Mouse (Mus musculus): Measurements from ENCODE around the gene Tecr. TPM values are rescaled to one million over a fixed set of nuclear protein-coding genes. Genes with fewer than 3 reads are reported as not detected.
"Not testable (repeated sequence)": the region's sequence is repeated elsewhere in the genome, so short reads cannot be mapped to it uniquely, and the experiment has no call there.

The Tecr gene
- total RNA-seq, 2 experiments from 2014 or later, result 318 to 466 TPM

GRCm38 (mm10) chr8:83588886-83589285 is 18.9 kb downstream of the Tecr start:
- no peak for ATAC-seq (replicated peaks; ENCODE audit: low FRiP score, low TSS enrichment, poor library complexity, severe bottlenecking)

GRCm38 (mm10) chr8:83587644-83588043 is 20.1 kb downstream of the Tecr start:
- ATAC-seq (replicated peaks; ENCODE audit: low FRiP score, low TSS enrichment, poor library complexity, severe bottlenecking), result no peak

GRCm38 (mm10) chr8:83585333-83585732 is 22.4 kb downstream of the Tecr start:
- ATAC-seq (replicated peaks; ENCODE audit: low FRiP score, low TSS enrichment, poor library complexity, severe bottlenecking), result no peak

DNA sequence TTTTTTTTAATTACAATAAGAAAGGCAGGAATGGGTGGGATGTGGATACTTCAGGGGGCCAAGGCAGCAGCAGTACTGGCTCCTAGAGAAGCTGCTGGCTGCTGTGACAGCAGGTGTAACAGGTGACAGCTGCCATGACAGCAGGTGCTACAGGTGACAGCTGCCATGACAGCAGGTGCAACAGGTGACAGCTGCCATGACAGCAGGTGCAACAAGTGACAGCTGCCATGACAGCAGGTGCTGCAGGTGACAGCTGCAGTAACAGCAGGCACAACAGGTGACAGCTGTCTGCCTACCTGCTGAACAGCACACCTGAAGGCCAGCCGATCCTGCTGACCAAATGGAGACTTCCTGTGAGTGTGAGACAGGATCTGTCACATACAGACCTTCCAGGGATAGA is 23.0 kb downstream of the Tecr start:
- ATAC-seq (replicated peaks; ENCODE audit: low FRiP score, low TSS enrichment, poor library complexity, severe bottlenecking), result no peak

DNA sequence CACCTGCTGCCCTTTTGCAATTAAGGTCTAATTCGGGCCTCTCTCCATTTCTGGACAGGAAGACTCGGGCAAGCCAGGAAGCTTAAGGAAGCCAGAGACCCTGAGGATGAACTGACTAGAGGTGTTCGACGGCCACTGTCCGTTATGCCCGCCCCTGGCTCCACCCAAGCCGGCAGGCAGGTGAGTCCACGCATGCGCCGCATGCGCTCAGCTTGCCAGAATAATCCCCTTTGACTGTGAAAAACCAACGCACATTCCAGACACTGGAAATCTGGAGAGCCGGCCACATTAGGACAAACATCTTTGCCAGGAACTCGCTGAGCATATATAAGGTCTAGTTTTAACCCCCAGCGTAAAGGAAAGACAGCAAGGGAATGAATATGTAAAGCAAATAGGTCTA is 24.5 kb downstream of the Tecr start:
- no peak for ATAC-seq (replicated peaks; ENCODE audit: low FRiP score, low TSS enrichment, poor library complexity, severe bottlenecking)

- ATAC-seq (replicated peaks; ENCODE audit: low FRiP score, low TSS enrichment, poor library complexity, severe bottlenecking), result no peak
Measured at GRCm38 (mm10) chr8:83582226-83582625, 25.5 kb downstream of the Tecr start.

GRCm38 (mm10) chr8:83580826-83581225 is 26.9 kb downstream of the Tecr start:
- no peak for ATAC-seq (replicated peaks; ENCODE audit: low FRiP score, low TSS enrichment, poor library complexity, severe bottlenecking)

DNA sequence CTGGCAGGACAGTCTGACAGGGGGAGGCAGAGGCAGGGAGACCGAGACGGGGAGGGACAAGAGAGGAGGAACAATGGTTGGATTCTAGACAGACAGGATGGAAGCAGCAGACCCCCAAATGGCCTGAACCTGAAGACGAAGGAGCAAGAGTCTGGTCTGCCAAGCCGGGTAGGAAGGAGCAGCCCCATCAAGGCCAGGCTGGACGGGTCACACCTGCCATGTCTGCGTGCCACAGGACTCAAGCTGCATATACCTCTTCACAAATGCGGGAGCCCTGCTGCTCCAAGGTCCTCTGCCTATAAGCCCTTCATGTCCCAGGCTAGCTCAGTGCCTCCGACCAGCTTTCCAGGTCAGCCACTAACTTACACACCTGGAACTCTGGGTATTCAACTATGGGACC is 28.1 kb downstream of the Tecr start:
- no peak for ATAC-seq (replicated peaks; ENCODE audit: low FRiP score, low TSS enrichment, poor library complexity, severe bottlenecking)

GRCm38 (mm10) chr8:83578131-83579055 is 29.4 kb downstream of the Tecr start:
- ATAC-seq (replicated peaks; ENCODE audit: low FRiP score, low TSS enrichment, poor library complexity, severe bottlenecking), result no peak

DNA sequence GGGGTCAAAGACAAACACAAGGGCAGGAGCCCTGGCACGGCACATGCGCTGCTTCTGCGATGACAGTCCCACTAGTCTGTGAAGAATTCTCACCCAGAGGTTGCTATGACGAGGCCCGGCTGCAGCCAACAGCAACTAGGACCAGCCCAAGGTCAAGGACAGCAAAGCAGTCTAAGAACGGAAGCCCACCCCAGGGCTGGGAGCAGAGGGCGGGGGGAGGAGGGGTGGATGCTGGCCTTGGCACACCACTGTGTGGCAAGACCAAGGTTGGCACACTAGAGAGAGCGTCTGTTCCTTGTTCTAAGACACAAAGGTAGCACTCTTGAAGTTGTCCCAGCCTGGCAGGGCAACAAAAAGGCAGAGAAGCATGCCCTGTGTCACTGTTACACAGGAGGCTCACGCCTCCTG is 30.4 kb downstream of the Tecr start:
- ATAC-seq (replicated peaks; ENCODE audit: low FRiP score, low TSS enrichment, poor library complexity, severe bottlenecking), result no peak

DNA sequence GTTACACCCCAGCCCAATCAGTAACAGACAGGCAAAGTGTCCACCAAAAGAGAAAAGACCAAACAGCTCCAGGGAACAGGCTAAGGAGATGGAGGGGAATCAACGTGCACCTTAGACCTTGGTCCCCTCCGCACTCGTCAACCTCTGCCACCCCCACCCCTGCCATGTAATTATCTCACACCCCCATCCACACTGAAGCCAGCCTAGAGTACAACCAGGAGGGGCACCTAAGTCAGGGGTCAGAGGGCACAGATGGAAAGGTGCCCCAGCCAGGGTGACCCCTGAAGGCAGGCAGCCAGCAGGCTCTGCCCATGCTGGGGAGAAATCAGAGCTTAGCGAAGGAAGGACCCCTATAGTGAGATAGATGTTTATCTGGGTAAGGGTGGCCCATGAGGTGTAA is 30.9 kb downstream of the Tecr start:
- no peak for ATAC-seq (replicated peaks; ENCODE audit: low FRiP score, low TSS enrichment, poor library complexity, severe bottlenecking)

DNA sequence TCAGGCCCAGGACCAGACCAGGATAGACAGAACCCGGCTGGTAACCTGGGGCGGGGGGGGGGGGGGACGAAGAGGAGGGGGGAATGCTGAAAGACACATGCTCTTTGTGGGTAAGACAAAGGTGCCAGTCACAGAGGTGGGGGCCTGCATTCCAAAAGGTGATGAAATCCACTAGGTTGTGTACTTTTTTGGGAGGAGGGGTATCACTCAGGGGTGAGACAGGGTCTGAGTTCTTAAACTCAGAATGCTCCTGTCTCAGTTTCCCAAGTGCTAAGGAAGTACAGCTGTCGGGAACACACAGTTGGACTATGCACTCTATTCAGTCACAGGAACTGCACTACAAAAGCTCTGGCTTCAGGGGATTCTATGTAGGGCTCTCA is 31.3 kb downstream of the Tecr start:
- ATAC-seq (replicated peaks; ENCODE audit: low FRiP score, low TSS enrichment, poor library complexity, severe bottlenecking), result no peak

GRCm38 (mm10) chr8:83575561-83576515 is 31.9 kb downstream of the Tecr start:
- no peak for ATAC-seq (replicated peaks; ENCODE audit: low FRiP score, low TSS enrichment, poor library complexity, severe bottlenecking)

DNA sequence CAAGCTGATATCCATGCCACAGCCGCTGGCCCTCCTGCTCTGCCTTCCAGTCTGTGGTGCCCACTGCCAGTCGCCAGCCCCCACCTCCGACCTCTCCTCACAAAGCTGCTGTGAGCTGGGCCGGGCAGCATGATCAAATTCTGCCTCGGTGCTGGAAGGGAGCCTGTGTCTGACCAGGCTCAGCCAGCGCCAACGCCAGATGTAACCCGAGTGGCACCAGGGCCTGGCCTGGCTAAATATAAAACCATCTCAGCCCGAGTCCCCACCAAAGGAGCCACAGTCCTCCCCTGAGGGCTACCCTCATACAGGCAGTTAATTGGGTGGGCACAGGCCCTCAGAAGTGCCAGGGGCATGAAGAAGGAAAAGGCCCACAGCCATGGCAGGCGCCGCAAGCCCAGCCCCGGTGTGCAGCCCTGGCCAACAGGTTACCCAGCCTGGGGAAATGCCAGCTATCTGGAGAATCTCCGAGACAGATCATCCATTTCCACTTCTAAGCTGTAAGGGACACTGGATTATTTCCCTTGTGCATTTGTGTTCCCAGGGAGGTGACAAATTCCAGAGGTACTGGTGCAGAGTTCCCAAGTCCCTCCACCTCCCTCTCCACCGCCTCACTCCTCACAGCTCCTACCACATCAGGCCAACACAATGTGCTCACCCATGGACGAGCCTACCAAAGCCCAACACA is 33.0 kb downstream of the Tecr start:
- ATAC-seq (replicated peaks; ENCODE audit: low FRiP score, low TSS enrichment, poor library complexity, severe bottlenecking), result no peak

GRCm38 (mm10) chr8:83573140-83573875 is 34.5 kb downstream of the Tecr start:
- ATAC-seq (replicated peaks; ENCODE audit: low FRiP score, low TSS enrichment, poor library complexity, severe bottlenecking), result no peak

GRCm38 (mm10) chr8:83572246-83572812 is 35.4 kb downstream of the Tecr start:
- ATAC-seq (replicated peaks; ENCODE audit: low FRiP score, low TSS enrichment, poor library complexity, severe bottlenecking), result no peak

DNA sequence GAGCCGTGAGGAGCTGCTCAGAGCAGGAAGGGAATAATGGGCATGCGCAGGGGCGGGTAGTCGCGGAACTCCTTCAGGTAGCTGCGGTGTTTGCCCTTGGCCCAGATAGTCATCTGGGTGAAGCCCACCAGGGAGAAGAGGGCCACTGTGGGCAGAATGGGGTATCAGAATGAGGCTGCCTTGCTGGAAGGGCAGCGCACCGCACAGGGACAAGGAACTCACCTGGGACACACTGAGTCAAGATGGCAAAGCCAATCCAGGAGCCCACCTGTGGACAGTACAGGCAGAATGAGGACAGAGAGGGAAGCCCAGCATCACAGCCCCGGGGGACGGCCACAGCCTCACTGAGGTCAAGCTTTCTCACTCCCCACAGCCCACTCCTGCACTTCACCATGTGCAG is 36.0 kb downstream of the Tecr start:
- ATAC-seq (replicated peaks; ENCODE audit: low FRiP score, low TSS enrichment, poor library complexity, severe bottlenecking), result no peak

DNA sequence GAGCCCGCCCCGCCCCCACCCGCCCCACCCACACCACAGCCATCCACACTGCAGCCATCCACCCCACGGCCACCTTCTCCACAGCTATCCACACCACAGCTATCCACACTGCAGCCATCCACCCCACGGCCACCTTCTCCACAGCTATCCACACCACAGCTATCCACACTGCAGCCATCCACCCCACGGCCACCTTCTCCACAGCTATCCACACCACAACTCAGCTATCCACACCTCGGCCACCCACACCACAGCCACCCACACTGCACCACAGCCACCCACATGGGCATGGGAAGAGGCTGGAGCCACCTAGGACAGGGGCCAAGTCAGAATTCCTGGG is 36.8 kb downstream of the Tecr start:
- ATAC-seq (replicated peaks; ENCODE audit: low FRiP score, low TSS enrichment, poor library complexity, severe bottlenecking), result not testable (repeated sequence)
